20 mouse cellular contexts compared by ENCODE assay signal in genomic region chr8:48417714-48418113, GRCm38 (mm10).
DNase-seq lines count a peak whose midpoint lies in the region; ATAC-seq lines count a peak whose summit lies in the region.
"Had no signal": no experiment of that assay in that cellular context is flagged by ENCODE, and none has a peak within 500 bp of the region (broad histone marks: within the 10 kb centered on the region; RNA-seq: fewer than 3 reads in every experiment).

No protein-coding gene starts in this region.

- WGBS in embryonic facial prominence, embryonic 11.5 days, result 60% methylated on average over 11 of the region's 11 CpGs
- WGBS in embryonic facial prominence, embryonic 10.5 days, result 67% methylated on average over 11 of the region's 11 CpGs
- 48% methylated on average over 11 of the region's 11 CpGs for WGBS in midbrain, embryonic 13.5 days
- 53% methylated on average over 11 of the region's 11 CpGs for WGBS in midbrain, embryonic 15.5 days
- 47% methylated on average over 11 of the region's 11 CpGs for WGBS in midbrain, embryonic 14.5 days

- ATAC-seq in embryonic facial prominence, embryonic 11.5 days (replicated peaks; ENCODE audit: insufficient number of reproducible peaks, low FRiP score, low TSS enrichment, low read depth), result no peak
- ATAC-seq in midbrain, embryonic 13.5 days, result 0 out of 2 replicates have a peak, but pooled peaks have one; percentile 50
- ATAC-seq in midbrain, embryonic 15.5 days (replicated peaks), result no peak
- ATAC-seq in midbrain, embryonic 14.5 days (ENCODE audit: low FRiP score, low TSS enrichment), result no peak
- ATAC-seq: intestine, postnatal 0 days had no signal

- H3K9me3 ChIP-seq in embryonic facial prominence, embryonic 11.5 days (replicated peaks; ENCODE audit: control insufficient read depth, low read length), result no peaks in the 10 kb centered on the region
- H3K9me3 ChIP-seq in embryonic facial prominence, embryonic 10.5 days, result 0 out of 2 replicates have a peak, but pooled peaks cover 3% of the 10 kb centered on the region
- no peaks in the 10 kb centered on the region for H3K9me3 ChIP-seq in midbrain, embryonic 13.5 days
- no peaks in the 10 kb centered on the region for H3K9me3 ChIP-seq in midbrain, embryonic 15.5 days
- H3K9me3 ChIP-seq in midbrain, embryonic 14.5 days (ENCODE audit: control insufficient read depth, low read length), result no peaks in the 10 kb centered on the region
- H3K9me3 ChIP-seq: embryonic facial prominence, embryonic 15.5 days; heart, embryonic 10.5 days; liver, embryonic 13.5 days had no signal

- no peak overlapping the region for H3K27ac ChIP-seq in embryonic facial prominence, embryonic 11.5 days (replicated peaks; ENCODE audit: low read depth, low read length)
- H3K27ac ChIP-seq in embryonic facial prominence, embryonic 10.5 days (replicated peaks), result no peak overlapping the region
- H3K27ac ChIP-seq in midbrain, embryonic 13.5 days, result no peak overlapping the region
- H3K27ac ChIP-seq in midbrain, embryonic 15.5 days, result no peak overlapping the region
- no peak overlapping the region for H3K27ac ChIP-seq in midbrain, embryonic 14.5 days (replicated peaks; ENCODE audit: low read depth, low read length)
- H3K27ac ChIP-seq: embryonic facial prominence, embryonic 15.5 days; heart, embryonic 10.5 days; liver, embryonic 13.5 days had no signal

- H3K4me3 ChIP-seq in embryonic facial prominence, embryonic 11.5 days (ENCODE audit: low read depth, low read length), result no peak overlapping the region
- no peak overlapping the region for H3K4me3 ChIP-seq in embryonic facial prominence, embryonic 10.5 days
- H3K4me3 ChIP-seq in midbrain, embryonic 13.5 days (replicated peaks), result no peak overlapping the region
- H3K4me3 ChIP-seq in midbrain, embryonic 15.5 days, result no peak overlapping the region
- H3K4me3 ChIP-seq in midbrain, embryonic 14.5 days (replicated peaks; ENCODE audit: low read depth, low read length), result no peak overlapping the region
- H3K4me3 ChIP-seq: embryonic facial prominence, embryonic 15.5 days; heart, embryonic 10.5 days; liver, embryonic 13.5 days had no signal

- no peak overlapping the region for H3K9ac ChIP-seq in embryonic facial prominence, embryonic 11.5 days (replicated peaks; ENCODE audit: low read length)
- no peak overlapping the region for H3K9ac ChIP-seq in midbrain, embryonic 13.5 days (replicated peaks)
- no peak overlapping the region for H3K9ac ChIP-seq in midbrain, embryonic 15.5 days
- H3K9ac ChIP-seq in midbrain, embryonic 14.5 days (replicated peaks; ENCODE audit: low read length), result no peak overlapping the region
- H3K9ac ChIP-seq: embryonic facial prominence, embryonic 15.5 days; liver, embryonic 13.5 days had no signal

- peak; percentile 54 for DNase-seq in embryonic facial prominence, embryonic 11.5 days (ENCODE audit: low spot score)
- no peak for DNase-seq in embryonic facial prominence, embryonic 10.5 days (ENCODE audit: low spot score)
- DNase-seq in midbrain, embryonic 14.5 days, result peak; percentile 54
- DNase-seq in skeletal muscle tissue, adult 2 months (ENCODE audit: low read depth, low spot score), result peak; percentile 4
- DNase-seq in spleen, postnatal 14 days (ENCODE audit: low spot score in 2 of 2), result no peak
- no peak for DNase-seq in urinary bladder, postnatal 14 days (ENCODE audit: low spot score)
- DNase-seq: adrenal gland, postnatal 25 days; cerebellum, postnatal 14 days; heart, postnatal 4 days; kidney, postnatal 14 days; layer of hippocampus, adult 9-11 months; liver, embryonic 13.5 days; right cerebral cortex, adult 18-20 months; thymus, postnatal 36 days had no signal

- no peak overlapping the region for H3K4me2 ChIP-seq in embryonic facial prominence, embryonic 11.5 days (ENCODE audit: low read depth, low read length)
- no peak overlapping the region for H3K4me2 ChIP-seq in midbrain, embryonic 13.5 days (replicated peaks)
- no peak overlapping the region for H3K4me2 ChIP-seq in midbrain, embryonic 15.5 days
- no peak overlapping the region for H3K4me2 ChIP-seq in midbrain, embryonic 14.5 days (ENCODE audit: low read length)
- H3K4me2 ChIP-seq: embryonic facial prominence, embryonic 15.5 days; liver, embryonic 13.5 days had no signal

- H3K4me1 ChIP-seq in embryonic facial prominence, embryonic 11.5 days (ENCODE audit: control insufficient read depth, insufficient read depth, low read length), result no peaks in the 10 kb centered on the region
- peaks cover 4% of the 10 kb centered on the region; the same call in 1 of the 2 replicates for H3K4me1 ChIP-seq in embryonic facial prominence, embryonic 10.5 days
- H3K4me1 ChIP-seq in midbrain, embryonic 13.5 days (replicated peaks), result peaks cover 3% of the 10 kb centered on the region; the same call in 1 of the 2 replicates
- peaks cover 6% of the 10 kb centered on the region for H3K4me1 ChIP-seq in midbrain, embryonic 15.5 days
- no peaks in the 10 kb centered on the region for H3K4me1 ChIP-seq in midbrain, embryonic 14.5 days (ENCODE audit: control insufficient read depth, insufficient read depth, low read length)
- H3K4me1 ChIP-seq: liver, embryonic 13.5 days had no signal

- H3K36me3 ChIP-seq in embryonic facial prominence, embryonic 11.5 days (replicated peaks; ENCODE audit: control insufficient read depth, insufficient read depth, low read depth, low read length), result no peaks in the 10 kb centered on the region
- H3K36me3 ChIP-seq in embryonic facial prominence, embryonic 10.5 days (replicated peaks), result peaks cover 43% of the 10 kb centered on the region
- H3K36me3 ChIP-seq in midbrain, embryonic 13.5 days, result peaks cover 11% of the 10 kb centered on the region; the same call in 1 of the 2 replicates
- no peaks in the 10 kb centered on the region for H3K36me3 ChIP-seq in midbrain, embryonic 15.5 days (replicated peaks)
- 0 out of 2 replicates have a peak, but pooled peaks cover 11% of the 10 kb centered on the region for H3K36me3 ChIP-seq in midbrain, embryonic 14.5 days (ENCODE audit: control insufficient read depth, insufficient read depth, low read length)

- H3K27me3 ChIP-seq in embryonic facial prominence, embryonic 11.5 days (ENCODE audit: control insufficient read depth, insufficient read depth, low read length), result no peaks in the 10 kb centered on the region
- no peaks in the 10 kb centered on the region for H3K27me3 ChIP-seq in embryonic facial prominence, embryonic 10.5 days (replicated peaks; ENCODE audit: low read depth, poor library complexity, severe bottlenecking)
- H3K27me3 ChIP-seq in midbrain, embryonic 13.5 days, result no peaks in the 10 kb centered on the region
- H3K27me3 ChIP-seq in midbrain, embryonic 15.5 days (replicated peaks), result no peaks in the 10 kb centered on the region
- no peaks in the 10 kb centered on the region for H3K27me3 ChIP-seq in midbrain, embryonic 14.5 days (ENCODE audit: control insufficient read depth, insufficient read depth, low read length)
- H3K27me3 ChIP-seq: CH12.LX; embryonic facial prominence, embryonic 15.5 days; liver, embryonic 13.5 days had no signal

Comparison
In these comparisons a context has a peak if more than half of its experiments do, and no peak if none do; other contexts are left out.
1. DNase-seq: peak in embryonic facial prominence, embryonic 11.5 days (single experiment), midbrain, embryonic 14.5 days (single experiment) and skeletal muscle tissue, adult 2 months (single experiment); none in embryonic facial prominence, embryonic 10.5 days (single experiment), spleen, postnatal 14 days (0 of 2) and urinary bladder, postnatal 14 days (single experiment).